Mouse (Mus musculus): ENCODE results near the gene Pias4. TPM values are rescaled to one million over a fixed set of nuclear protein-coding genes. Genes with fewer than 3 reads are reported as not detected.
A peak's percentile ranks its signal among the peaks of the same experiment; 100 is the strongest.

The Pias4 gene
- polyA plus RNA-seq, 1 experiment = 67.6 TPM

- no peak overlapping the region for H3K27ac ChIP-seq (ENCODE audit: control insufficient read depth, insufficient read depth, low read length)
- DNase-seq = no peak
- H3K4me3 ChIP-seq (ENCODE audit: control insufficient read depth, insufficient read depth, low read length) = no peak overlapping the region
- H3K36me3 ChIP-seq (ENCODE audit: control insufficient read depth, insufficient read depth, low read length) = peaks cover 24% of the 10 kb centered on the region
- TF ChIP-seq CTCF (IDR thresholded peaks at IDR 0.05; ENCODE audit: borderline replicate concordance, control insufficient read depth, extremely low read depth, insufficient read depth, low read length, poor library complexity) (no peak), POLR2A (IDR thresholded peaks at IDR 0.05; ENCODE audit: control insufficient read depth, extremely low read depth, insufficient read depth, low read length, poor library complexity) (no peak)
- H3K4me1 ChIP-seq (replicated peaks; ENCODE audit: control insufficient read depth, insufficient read depth, low read length) = peaks cover 33% of the 10 kb centered on the region
- 88% methylated on average over 7 of the region's 7 CpGs for WGBS
- H3K27me3 ChIP-seq (ENCODE audit: control insufficient read depth, insufficient read depth, low read length) = no peaks in the 10 kb centered on the region
These were observed 26.1 kb downstream of the Pias4 start for GRCm38 (mm10) chr10:81141455-81142210.

DNA sequence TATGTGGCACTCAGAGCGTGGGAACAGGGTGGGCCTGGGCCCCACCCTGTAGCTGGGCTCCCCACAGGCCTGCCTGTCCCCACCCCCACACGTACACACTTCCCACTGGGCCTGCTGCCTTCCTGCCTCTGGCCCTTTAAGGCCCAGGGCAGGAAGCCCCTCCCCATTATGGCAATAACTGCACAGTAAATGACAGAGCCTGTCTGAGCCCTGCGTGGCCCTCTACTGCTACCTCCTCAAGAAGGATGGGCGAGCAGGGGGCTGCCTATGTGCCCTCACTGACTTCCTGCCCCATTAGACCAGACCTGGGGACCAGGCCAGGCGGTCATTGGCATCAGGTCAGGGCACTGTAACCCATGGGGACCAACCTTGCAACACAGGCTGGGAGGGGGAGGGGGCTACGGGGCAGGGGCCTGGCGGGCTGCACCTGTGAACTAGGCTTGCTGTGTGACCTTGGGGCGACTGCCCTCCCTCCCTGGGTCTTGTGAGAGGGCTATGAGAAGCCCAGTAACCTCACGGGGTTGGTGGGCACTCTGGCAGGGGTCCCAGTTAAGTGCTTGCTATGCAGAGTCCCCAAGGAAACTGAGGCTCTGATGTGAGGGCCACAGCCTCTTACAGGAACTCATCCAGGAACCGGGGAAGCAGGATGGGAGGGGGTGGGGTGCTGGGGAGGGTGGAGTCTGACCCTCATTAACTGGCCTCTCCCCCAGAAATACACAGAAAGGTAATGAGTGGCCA lies 26.8 kb downstream of the Pias4 start:
- no peak for DNase-seq
- Histone ChIP-seq H3K27me3 (ENCODE audit: control insufficient read depth, insufficient read depth, low read length) (no peaks in the 10 kb centered on the region), H3K36me3 (ENCODE audit: control insufficient read depth, insufficient read depth, low read length) (peaks cover 22% of the 10 kb centered on the region), H3K27ac (ENCODE audit: control insufficient read depth, insufficient read depth, low read length) (no peak overlapping the region), H3K4me3 (ENCODE audit: control insufficient read depth, insufficient read depth, low read length) (no peak overlapping the region), H3K4me1 (replicated peaks; ENCODE audit: control insufficient read depth, insufficient read depth, low read length) (peaks cover 33% of the 10 kb centered on the region)
- TF ChIP-seq CTCF (IDR thresholded peaks at IDR 0.05; ENCODE audit: borderline replicate concordance, control insufficient read depth, extremely low read depth, insufficient read depth, low read length, poor library complexity) (no peak), POLR2A (IDR thresholded peaks at IDR 0.05; ENCODE audit: control insufficient read depth, extremely low read depth, insufficient read depth, low read length, poor library complexity) (no peak)
- 38% methylated on average over 10 of the region's 10 CpGs for WGBS

DNA sequence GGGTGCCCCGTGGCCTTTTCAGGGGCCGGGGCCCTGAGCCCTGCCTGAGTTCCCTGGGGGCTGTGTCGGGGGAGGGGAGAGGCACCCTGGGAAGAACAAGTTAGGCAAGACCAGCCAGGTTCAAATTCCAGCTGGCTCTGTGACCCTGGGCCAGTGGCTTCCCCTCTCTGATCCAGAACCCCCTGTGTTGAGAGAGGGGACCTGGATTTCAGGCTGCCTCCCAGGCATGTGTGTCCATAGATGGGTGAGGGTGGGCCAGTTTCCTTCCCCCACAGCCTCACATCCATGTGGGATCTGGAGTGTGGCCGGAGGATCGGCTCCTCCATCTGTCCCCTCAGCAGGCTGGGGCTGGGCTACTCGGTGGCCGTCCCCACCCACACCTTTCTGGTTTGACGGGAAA lies 27.7 kb downstream of the Pias4 start:
- Histone ChIP-seq H3K27me3 (ENCODE audit: control insufficient read depth, insufficient read depth, low read length) (no peaks in the 10 kb centered on the region), H3K36me3 (ENCODE audit: control insufficient read depth, insufficient read depth, low read length) (peaks cover 13% of the 10 kb centered on the region), H3K4me1 (replicated peaks; ENCODE audit: control insufficient read depth, insufficient read depth, low read length) (peaks cover 41% of the 10 kb centered on the region), H3K4me3 (ENCODE audit: control insufficient read depth, insufficient read depth, low read length) (no peak overlapping the region), H3K27ac (ENCODE audit: control insufficient read depth, insufficient read depth, low read length) (no peak overlapping the region)
- DNase-seq = no peak
- WGBS = 60% methylated on average over 8 of the region's 8 CpGs
- no peak for TF ChIP-seq POLR2A (IDR thresholded peaks at IDR 0.05; ENCODE audit: control insufficient read depth, extremely low read depth, insufficient read depth, low read length, poor library complexity)

- TF ChIP-seq CTCF (IDR thresholded peaks at IDR 0.05; ENCODE audit: borderline replicate concordance, control insufficient read depth, extremely low read depth, insufficient read depth, low read length, poor library complexity) (no peak), POLR2A (IDR thresholded peaks at IDR 0.05; ENCODE audit: control insufficient read depth, extremely low read depth, insufficient read depth, low read length, poor library complexity) (no peak)
- H3K27ac ChIP-seq (ENCODE audit: control insufficient read depth, insufficient read depth, low read length) = no peak overlapping the region
- peaks cover 45% of the 10 kb centered on the region for H3K4me1 ChIP-seq (replicated peaks; ENCODE audit: control insufficient read depth, insufficient read depth, low read length)
- H3K27me3 ChIP-seq (ENCODE audit: control insufficient read depth, insufficient read depth, low read length) = no peaks in the 10 kb centered on the region
- H3K4me3 ChIP-seq (ENCODE audit: control insufficient read depth, insufficient read depth, low read length) = no peak overlapping the region
- no peak for DNase-seq
- peaks cover 8% of the 10 kb centered on the region for H3K36me3 ChIP-seq (ENCODE audit: control insufficient read depth, insufficient read depth, low read length)
- WGBS = 86% methylated on average over 4 of the region's 4 CpGs
These were observed 28.2 kb downstream of the Pias4 start for GRCm38 (mm10) chr10:81139529-81139846.

- H3K4me1 ChIP-seq (replicated peaks; ENCODE audit: control insufficient read depth, insufficient read depth, low read length) = peaks cover 50% of the 10 kb centered on the region
- 53% methylated on average over 11 of the region's 11 CpGs for WGBS
These were observed 28.7 kb downstream of the Pias4 start for GRCm38 (mm10) chr10:81138821-81139528.

GRCm38 (mm10) chr10:81138131-81138782 lies 29.5 kb downstream of the Pias4 start:
- WGBS = 2% methylated on average over 21 of the region's 24 CpGs
- no peaks in the 10 kb centered on the region; the same call in 1 of the 2 replicates for H3K27me3 ChIP-seq (ENCODE audit: control insufficient read depth, insufficient read depth, low read length)
- TF ChIP-seq CTCF (IDR thresholded peaks at IDR 0.05; ENCODE audit: borderline replicate concordance, control insufficient read depth, extremely low read depth, insufficient read depth, low read length, poor library complexity) = no peak
- TF ChIP-seq POLR2A (IDR thresholded peaks at IDR 0.05; ENCODE audit: control insufficient read depth, extremely low read depth, insufficient read depth, low read length, poor library complexity) = no peak; the same call in 1 of the 2 replicates
- peak overlapping the region; percentile 69 for H3K4me3 ChIP-seq (ENCODE audit: control insufficient read depth, insufficient read depth, low read length)
- H3K27ac ChIP-seq (ENCODE audit: control insufficient read depth, insufficient read depth, low read length) = peak overlapping the region; percentile 75
- no peaks in the 10 kb centered on the region for H3K36me3 ChIP-seq (ENCODE audit: control insufficient read depth, insufficient read depth, low read length)
- peak; percentile 72 for DNase-seq
- peaks cover 52% of the 10 kb centered on the region for H3K4me1 ChIP-seq (replicated peaks; ENCODE audit: control insufficient read depth, insufficient read depth, low read length)

More at GRCm38 (mm10) chr10:81138821-81139528, 28.7 kb downstream of the Pias4 start:
- Histone ChIP-seq H3K27me3 (ENCODE audit: control insufficient read depth, insufficient read depth, low read length) (no peaks in the 10 kb centered on the region; the same call in 1 of the 2 replicates), H3K27ac (ENCODE audit: control insufficient read depth, insufficient read depth, low read length) (no peak overlapping the region; the same call in 1 of the 2 replicates), H3K36me3 (ENCODE audit: control insufficient read depth, insufficient read depth, low read length) (peaks cover 3% of the 10 kb centered on the region), H3K4me3 (ENCODE audit: control insufficient read depth, insufficient read depth, low read length) (peak overlapping the region; percentile 69)
- TF ChIP-seq CTCF (IDR thresholded peaks at IDR 0.05; ENCODE audit: borderline replicate concordance, control insufficient read depth, extremely low read depth, insufficient read depth, low read length, poor library complexity) (no peak), POLR2A (IDR thresholded peaks at IDR 0.05; ENCODE audit: control insufficient read depth, extremely low read depth, insufficient read depth, low read length, poor library complexity) (no peak)
- no peak for DNase-seq
